Mouse (Mus musculus) kidney, embryonic 14.5 days (tissue): Measurements from ENCODE around the gene Ints3. TPM values are rescaled to one million over a fixed set of nuclear protein-coding genes. Genes with fewer than 3 reads are reported as not detected.

Source experiments
- ATAC-seq: fragments of 200-750 bp; cut with Nextera tagmentation; 2 replicates; pipeline ENCODE4 v1.8.0; 2017; ENCODE audit warnings: moderate number of reproducible peaks, mild to moderate bottlenecking, moderate TSS enrichment, moderate library complexity; ENCODE audit not compliant: low FRiP score, low TSS enrichment
- H3K27ac ChIP-seq: fragments of 300-500 bp; sonication (generic); 2 replicates; pipeline ENCODE4 v1.5.1; 2014; ENCODE audit warnings: low read depth, mild to moderate bottlenecking, low read length, moderate library complexity, mixed read lengths
- H3K27me3 ChIP-seq: fragments of 300-500 bp; sonication (generic); 2 replicates; pipeline ENCODE4 v1.6.1; 2014; ENCODE audit warnings: mild to moderate bottlenecking, low read length; ENCODE audit not compliant: control insufficient read depth, insufficient read depth
- H3K36me3 ChIP-seq: fragments of 300-500 bp; sonication (generic); 2 replicates; pipeline ENCODE4 v1.6.1; 2014; ENCODE audit warnings: low read length, mixed read lengths; ENCODE audit not compliant: control insufficient read depth, insufficient read depth
- H3K4me1 ChIP-seq: fragments of 300-500 bp; sonication (generic); 2 replicates; pipeline ENCODE4 v1.6.1; 2014; ENCODE audit warnings: low read length, mixed read lengths; ENCODE audit not compliant: control insufficient read depth, insufficient read depth
- H3K4me2 ChIP-seq: fragments of 300-500 bp; sonication (generic); replicated peaks from 2 replicates; pipeline ENCODE4 v1.6.1; 2014; ENCODE audit warnings: low read depth, mild to moderate bottlenecking, low read length
- H3K4me3 ChIP-seq: fragments of 300-500 bp; sonication (generic); 2 replicates; pipeline ENCODE4 v1.5.1; 2014; ENCODE audit warnings: mild to moderate bottlenecking, low read length
- H3K9ac ChIP-seq: fragments of 300-500 bp; sonication (generic); 2 replicates; pipeline ENCODE4 v1.6.1; 2014; ENCODE audit warnings: low read depth, mild to moderate bottlenecking, low read length, moderate library complexity
- H3K9me3 ChIP-seq: fragments of 300-500 bp; sonication (generic); 2 replicates; pipeline ENCODE4 v1.6.1; 2016; ENCODE audit warnings: low read length; ENCODE audit not compliant: control insufficient read depth
- WGBS: fragments of 180-500 bp; shearing (Covaris S2); extraction: QIAGEN DNeasy Blood & Tissue Kit; methylation state at CpG from one replicate; pipeline ENCODE4 v1.1.7; 2014; 5-methylcytosine and 5-hydroxymethylcytosine counted together
- polyA plus RNA-seq: library from polyadenylated mRNA; unstranded; fragments of >200 nt; fragmentation: Nextera tagmentation; extraction: Ambion mirVana; gene quantifications from 2 replicates; pipeline ENCODE4 v1.2.1, GENCODE M21; 2014

The Ints3 gene
- polyA plus RNA-seq, 1 experiment from 2014 or later: 39.2 TPM

GRCm38 (mm10) chr3:90464552-90465080 is 31.2 kb upstream of the Ints3 start:
- ATAC-seq: peak; percentile 7; the same call in 1 of the 2 replicates
- WGBS: 9% methylated on average over 37 of the region's 37 CpGs
- peaks cover 31% of the 10 kb centered on the region for H3K27me3 ChIP-seq

DNA sequence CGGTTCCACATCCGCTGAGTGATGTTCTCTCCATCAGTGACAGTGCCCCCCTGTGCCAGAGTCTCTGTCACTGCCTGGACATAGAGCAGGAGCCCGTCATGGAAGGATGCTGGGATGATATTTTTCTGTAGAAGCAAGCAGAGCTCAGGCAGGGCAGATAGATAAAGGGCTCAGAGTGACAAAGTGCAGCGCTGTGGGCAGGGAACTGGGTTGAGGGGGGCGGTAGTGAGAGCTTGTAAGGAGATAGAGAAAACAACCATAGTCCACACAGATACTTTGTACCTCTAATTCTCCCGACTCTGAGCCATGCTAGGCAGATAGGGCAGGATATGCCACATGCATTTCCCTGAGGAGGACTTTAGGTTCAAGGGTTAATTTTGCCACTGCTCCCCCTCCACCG is 29.2 kb upstream of the Ints3 start:
- H3K9ac ChIP-seq: no peak overlapping the region
- no peak for ATAC-seq
- H3K27me3 ChIP-seq: peaks cover 31% of the 10 kb centered on the region
- H3K4me2 ChIP-seq: peak overlapping the region; percentile 10; the same call in 1 of the 2 replicates
- no peak overlapping the region for H3K4me3 ChIP-seq
- H3K36me3 ChIP-seq: no peaks in the 10 kb centered on the region
- WGBS: 37% methylated on average over 7 of the region's 7 CpGs
- no peak overlapping the region for H3K27ac ChIP-seq
- no peaks in the 10 kb centered on the region for H3K4me1 ChIP-seq
- H3K9me3 ChIP-seq: no peaks in the 10 kb centered on the region

More at GRCm38 (mm10) chr3:90464552-90465080, 31.2 kb upstream of the Ints3 start:
- peak overlapping the region; percentile 55 for H3K4me3 ChIP-seq
- no peak overlapping the region for H3K27ac ChIP-seq
- no peaks in the 10 kb centered on the region for H3K9me3 ChIP-seq
- H3K36me3 ChIP-seq: no peaks in the 10 kb centered on the region
- peak overlapping the region; percentile 75 for H3K4me2 ChIP-seq
- no peaks in the 10 kb centered on the region for H3K4me1 ChIP-seq
- H3K9ac ChIP-seq: peak overlapping the region; percentile 70

DNA sequence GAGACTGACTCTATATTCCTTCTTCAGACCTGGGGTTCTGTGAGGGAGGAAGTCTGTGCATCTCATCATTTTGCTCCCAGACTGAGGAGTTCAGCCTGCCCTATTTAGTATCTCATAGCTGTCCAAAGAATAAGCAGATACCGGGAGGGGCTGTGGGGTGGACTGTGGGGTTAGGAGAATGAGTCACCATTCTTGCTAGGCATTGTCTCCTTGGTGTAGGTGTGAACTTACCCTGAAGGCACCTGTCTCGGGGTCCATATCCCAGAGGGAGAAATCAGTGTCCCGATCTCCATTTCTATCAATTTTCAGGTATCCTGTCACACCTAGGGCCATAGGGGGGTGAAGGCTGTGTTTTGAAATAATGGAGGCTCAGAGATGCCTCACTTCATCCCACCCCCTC is 28.5 kb upstream of the Ints3 start:
- Histone ChIP-seq H3K4me2 (no peak overlapping the region), H3K36me3 (no peaks in the 10 kb centered on the region), H3K9ac (no peak overlapping the region), H3K4me3 (no peak overlapping the region), H3K27me3 (peaks cover 31% of the 10 kb centered on the region), H3K27ac (no peak overlapping the region), H3K4me1 (no peaks in the 10 kb centered on the region), H3K9me3 (no peaks in the 10 kb centered on the region)
- 90% methylated on average over 3 of the region's 3 CpGs for WGBS
- ATAC-seq: no peak

- no peaks in the 10 kb centered on the region for H3K36me3 ChIP-seq
- 79% methylated on average over 5 of the region's 5 CpGs for WGBS
- no peak overlapping the region for H3K4me2 ChIP-seq
- no peak overlapping the region for H3K4me3 ChIP-seq
- peaks cover 28% of the 10 kb centered on the region for H3K27me3 ChIP-seq
- no peaks in the 10 kb centered on the region for H3K9me3 ChIP-seq
- no peak for ATAC-seq
- no peaks in the 10 kb centered on the region for H3K4me1 ChIP-seq
- no peak overlapping the region for H3K9ac ChIP-seq
- H3K27ac ChIP-seq: no peak overlapping the region
Observed at GRCm38 (mm10) chr3:90460315-90460714, 26.9 kb upstream of the Ints3 start.

- Histone ChIP-seq H3K4me2 (no peak overlapping the region), H3K36me3 (no peaks in the 10 kb centered on the region), H3K9me3 (no peaks in the 10 kb centered on the region), H3K4me1 (no peaks in the 10 kb centered on the region), H3K27me3 (peaks cover 22% of the 10 kb centered on the region), H3K27ac (no peak overlapping the region), H3K9ac (no peak overlapping the region), H3K4me3 (no peak overlapping the region)
- no peak for ATAC-seq
- 79% methylated on average over 9 of the region's 9 CpGs for whole genome bisulfite sequencing
Observed at GRCm38 (mm10) chr3:90459727-90460126, 26.3 kb upstream of the Ints3 start.

DNA sequence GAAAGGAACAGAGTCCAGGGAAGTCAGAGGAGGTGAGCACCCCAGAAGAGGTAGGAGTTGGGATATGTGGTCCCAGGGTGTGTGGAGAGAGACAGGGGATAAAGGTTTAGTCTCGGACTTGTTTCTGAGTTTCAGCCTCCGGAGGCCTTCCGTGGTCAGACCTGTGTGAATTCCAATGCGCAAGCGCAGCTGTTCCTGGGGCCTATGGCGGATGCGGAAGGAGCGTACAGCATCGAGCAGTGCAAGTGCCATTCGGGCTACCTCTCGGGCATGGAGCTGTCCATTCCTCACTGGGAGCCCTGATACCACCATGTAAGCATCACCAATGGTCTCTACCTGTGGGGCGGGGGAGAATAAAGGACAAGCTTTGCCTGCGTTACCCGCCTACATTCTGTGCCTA is 21.5 kb upstream of the Ints3 start:
- Histone ChIP-seq H3K36me3 (no peaks in the 10 kb centered on the region), H3K4me2 (no peak overlapping the region), H3K4me3 (no peak overlapping the region), H3K9me3 (no peaks in the 10 kb centered on the region), H3K27me3 (no peaks in the 10 kb centered on the region), H3K27ac (no peak overlapping the region), H3K4me1 (no peaks in the 10 kb centered on the region), H3K9ac (no peak overlapping the region)
- 89% methylated on average over 14 of the region's 14 CpGs for WGBS
- ATAC-seq: no peak

GRCm38 (mm10) chr3:90451396-90452095 is 18.1 kb upstream of the Ints3 start:
- H3K27ac ChIP-seq: no peak overlapping the region
- no peaks in the 10 kb centered on the region for H3K27me3 ChIP-seq
- H3K9ac ChIP-seq: no peak overlapping the region
- H3K36me3 ChIP-seq: no peaks in the 10 kb centered on the region
- 67% methylated on average over 10 of the region's 10 CpGs for WGBS
- no peak for ATAC-seq
- no peak overlapping the region for H3K4me2 ChIP-seq
- peaks cover 4% of the 10 kb centered on the region for H3K4me1 ChIP-seq
- H3K4me3 ChIP-seq: no peak overlapping the region
- no peaks in the 10 kb centered on the region for H3K9me3 ChIP-seq

- no peak overlapping the region for H3K9ac ChIP-seq
- no peaks in the 10 kb centered on the region for H3K36me3 ChIP-seq
- peaks cover 4% of the 10 kb centered on the region for H3K4me1 ChIP-seq
- H3K27me3 ChIP-seq: no peaks in the 10 kb centered on the region
- 29% methylated on average over 12 of the region's 12 CpGs for WGBS
- H3K4me2 ChIP-seq: peak overlapping the region; percentile 19; the same call in 1 of the 2 replicates
- H3K9me3 ChIP-seq: no peaks in the 10 kb centered on the region
- H3K4me3 ChIP-seq: 0 out of 2 replicates have a peak overlapping the region, but pooled peaks have one; percentile 7
- no peak overlapping the region for H3K27ac ChIP-seq
- ATAC-seq: no peak
Observed at GRCm38 (mm10) chr3:90450874-90451273, 17.5 kb upstream of the Ints3 start.

DNA sequence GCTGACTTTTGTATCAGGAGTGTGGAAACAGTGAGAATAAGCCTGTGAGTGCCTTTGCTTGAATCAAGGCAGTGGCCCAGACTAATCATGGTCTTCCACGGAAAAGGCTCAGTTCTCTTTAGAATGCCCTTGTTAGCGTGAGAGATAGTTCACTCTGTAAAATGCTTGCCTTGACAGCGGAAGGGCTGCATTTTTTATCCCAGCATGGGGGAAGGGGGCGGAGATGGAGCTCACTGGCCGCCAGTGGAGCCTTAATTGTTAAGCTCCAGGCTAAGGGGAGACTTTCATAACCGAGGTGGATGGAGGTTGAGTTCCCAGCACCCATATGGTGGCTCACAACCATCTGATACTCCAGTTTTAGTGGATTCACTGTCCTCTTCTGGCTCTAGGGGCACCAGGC is 15.2 kb upstream of the Ints3 start:
- 50% methylated on average over 6 of the region's 6 CpGs for WGBS
- Histone ChIP-seq H3K27me3 (no peaks in the 10 kb centered on the region), H3K4me3 (no peak overlapping the region), H3K9me3 (no peaks in the 10 kb centered on the region), H3K27ac (no peak overlapping the region), H3K36me3 (no peaks in the 10 kb centered on the region), H3K4me2 (no peak overlapping the region), H3K9ac (no peak overlapping the region), H3K4me1 (peaks cover 4% of the 10 kb centered on the region)
- ATAC-seq: no peak
